Mouse (Mus musculus): ENCODE results near the gene Plek. TPM values are rescaled to one million over a fixed set of nuclear protein-coding genes. Genes with fewer than 3 reads are reported as not detected.

Plek gene
- total RNA-seq, 1 experiment: 0.54 TPM

- H3K9me3 ChIP-seq (ENCODE audit: control insufficient read depth, insufficient read depth, low read depth, low read length): no peaks in the 10 kb centered on the region
- no peak overlapping the region for H3K27ac ChIP-seq (ENCODE audit: insufficient read depth, low read depth, low read length, poor library complexity, severe bottlenecking)
- no peaks in the 10 kb centered on the region for H3K36me3 ChIP-seq (ENCODE audit: control insufficient read depth, insufficient read depth, low read length, poor library complexity, severe bottlenecking)
- no peaks in the 10 kb centered on the region for H3K4me1 ChIP-seq (ENCODE audit: control insufficient read depth in 2 of 2, insufficient read depth in 2 of 2, low read length in 2 of 2, poor library complexity in 1 of 2)
- no peak for DNase-seq (ENCODE audit: low read depth, low spot score)
- TF ChIP-seq MAFK (IDR thresholded peaks at IDR 0.05; ENCODE audit: insufficient read depth, low read depth, low read length) (no peak), ZC3H11A (IDR thresholded peaks at IDR 0.05; ENCODE audit: borderline replicate concordance, low read depth, low read length) (no peak), ZNF384 (IDR thresholded peaks at IDR 0.05; ENCODE audit: low read depth, low read length) (no peak), HCFC1 (IDR thresholded peaks at IDR 0.05; ENCODE audit: borderline replicate concordance, insufficient read depth, low read length) (no peak), CHD2 (IDR thresholded peaks at IDR 0.05; ENCODE audit: low read depth, low read length) (no peak)
- no peak overlapping the region for H3K9ac ChIP-seq (ENCODE audit: insufficient read depth, low read depth, low read length, poor library complexity, severe bottlenecking)
- in situ Hi-C loops (cut with MboI; ENCODE audit: low sequenced_read_pairs in 2 of 2, unreplicated experiment in 2 of 2): loop anchor here in 1 of 2 experiments (10.0 kb wide), 1 partner anchor 417 kb away; no protein-coding TSS in a partner anchor
- no peak overlapping the region for H3K4me3 ChIP-seq (ENCODE audit: insufficient read depth in 1 of 2, low read depth in 1 of 2, low read length in 2 of 2, poor library complexity in 1 of 2, severe bottlenecking in 1 of 2)
These were observed 110.2 kb downstream of the Plek start for GRCm38 (mm10) chr11:16941973-16942452.

DNA sequence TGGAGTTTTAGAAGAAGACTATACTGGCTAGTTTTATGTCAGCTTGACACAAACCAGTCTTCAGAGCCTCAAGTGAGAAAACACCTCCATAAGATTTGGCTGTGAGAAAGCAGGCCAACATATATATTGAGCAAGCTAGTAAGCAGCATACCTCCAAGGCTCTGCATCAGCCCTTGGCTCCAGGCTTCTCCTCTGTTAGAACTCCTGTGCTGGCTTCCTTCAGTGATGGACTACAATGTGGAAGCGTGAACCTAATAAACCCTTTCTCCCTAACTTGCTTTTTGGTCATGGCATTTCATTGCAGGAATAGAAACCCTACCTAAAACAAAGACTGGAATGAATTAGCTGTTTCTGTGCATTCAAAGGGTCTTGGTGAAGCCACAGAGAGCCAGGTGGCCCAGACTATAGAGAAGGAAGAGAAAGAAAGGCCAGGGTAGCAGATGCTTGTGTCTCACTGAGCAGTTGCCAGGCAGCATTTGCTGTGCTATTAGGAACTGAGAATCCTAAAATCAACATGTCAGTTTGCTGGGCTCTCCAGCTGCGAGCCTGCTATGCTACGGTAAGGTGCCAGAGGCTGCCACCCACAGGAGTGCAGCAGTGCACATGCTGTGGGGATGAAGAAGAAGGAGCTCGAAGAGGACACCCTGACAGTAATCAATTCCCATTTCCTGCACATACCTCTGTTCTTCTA, 110.9 kb downstream of the Plek start:
- in situ Hi-C loops (cut with MboI; ENCODE audit: low sequenced_read_pairs in 2 of 2, unreplicated experiment in 2 of 2): loop anchor here in 1 of 2 experiments (10.0 kb wide), 1 partner anchor 416 kb away; no protein-coding TSS in a partner anchor
- Histone ChIP-seq H3K4me1 (ENCODE audit: control insufficient read depth in 2 of 2, insufficient read depth in 2 of 2, low read length in 2 of 2, poor library complexity in 1 of 2) (no peaks in the 10 kb centered on the region), H3K27ac (ENCODE audit: insufficient read depth, low read depth, low read length, poor library complexity, severe bottlenecking) (no peak overlapping the region), H3K9me3 (ENCODE audit: control insufficient read depth, insufficient read depth, low read depth, low read length) (no peaks in the 10 kb centered on the region), H3K9ac (ENCODE audit: insufficient read depth, low read depth, low read length, poor library complexity, severe bottlenecking) (no peak overlapping the region), H3K4me3 (ENCODE audit: insufficient read depth in 1 of 2, low read depth in 1 of 2, low read length in 2 of 2, poor library complexity in 1 of 2, severe bottlenecking in 1 of 2) (no peak overlapping the region), H3K36me3 (ENCODE audit: control insufficient read depth, insufficient read depth, low read length, poor library complexity, severe bottlenecking) (no peaks in the 10 kb centered on the region)
- DNase-seq (ENCODE audit: low read depth, low spot score): no peak
- no peak for TF ChIP-seq MAFK (IDR thresholded peaks at IDR 0.05; ENCODE audit: insufficient read depth, low read depth, low read length)
- no peak for TF ChIP-seq HCFC1 (IDR thresholded peaks at IDR 0.05; ENCODE audit: borderline replicate concordance, insufficient read depth, low read length)
- no peak for TF ChIP-seq CHD2 (IDR thresholded peaks at IDR 0.05; ENCODE audit: low read depth, low read length)
- TF ChIP-seq ZC3H11A (IDR thresholded peaks at IDR 0.05; ENCODE audit: borderline replicate concordance, low read depth, low read length): no peak
- no peak for TF ChIP-seq ZNF384 (IDR thresholded peaks at IDR 0.05; ENCODE audit: low read depth, low read length)

GRCm38 (mm10) chr11:16935577-16936236, 116.5 kb downstream of the Plek start:
- Histone ChIP-seq H3K9me3 (ENCODE audit: control insufficient read depth, insufficient read depth, low read depth, low read length) (no peaks in the 10 kb centered on the region), H3K4me1 (ENCODE audit: control insufficient read depth in 2 of 2, insufficient read depth in 2 of 2, low read length in 2 of 2, poor library complexity in 1 of 2) (no peaks in the 10 kb centered on the region), H3K36me3 (ENCODE audit: control insufficient read depth, insufficient read depth, low read length, poor library complexity, severe bottlenecking) (no peaks in the 10 kb centered on the region), H3K9ac (ENCODE audit: insufficient read depth, low read depth, low read length, poor library complexity, severe bottlenecking) (no peak overlapping the region), H3K27ac (ENCODE audit: insufficient read depth, low read depth, low read length, poor library complexity, severe bottlenecking) (no peak overlapping the region), H3K4me3 (ENCODE audit: insufficient read depth in 1 of 2, low read depth in 1 of 2, low read length in 2 of 2, poor library complexity in 1 of 2, severe bottlenecking in 1 of 2) (no peak overlapping the region)
- DNase-seq (ENCODE audit: low read depth, low spot score): no peak
- in situ Hi-C loops (cut with MboI; ENCODE audit: low sequenced_read_pairs in 2 of 2, unreplicated experiment in 2 of 2): no loop called here
- no peak for TF ChIP-seq MAFK (IDR thresholded peaks at IDR 0.05; ENCODE audit: insufficient read depth, low read depth, low read length)
- no peak for TF ChIP-seq ZNF384 (IDR thresholded peaks at IDR 0.05; ENCODE audit: low read depth, low read length)
- TF ChIP-seq ZC3H11A (IDR thresholded peaks at IDR 0.05; ENCODE audit: borderline replicate concordance, low read depth, low read length): no peak
- no peak for TF ChIP-seq CHD2 (IDR thresholded peaks at IDR 0.05; ENCODE audit: low read depth, low read length)
- TF ChIP-seq HCFC1 (IDR thresholded peaks at IDR 0.05; ENCODE audit: borderline replicate concordance, insufficient read depth, low read length): no peak

- TF ChIP-seq HCFC1 (IDR thresholded peaks at IDR 0.05; ENCODE audit: borderline replicate concordance, insufficient read depth, low read length) (no peak), CHD2 (IDR thresholded peaks at IDR 0.05; ENCODE audit: low read depth, low read length) (no peak), ZNF384 (IDR thresholded peaks at IDR 0.05; ENCODE audit: low read depth, low read length) (no peak), MAFK (IDR thresholded peaks at IDR 0.05; ENCODE audit: insufficient read depth, low read depth, low read length) (no peak), ZC3H11A (IDR thresholded peaks at IDR 0.05; ENCODE audit: borderline replicate concordance, low read depth, low read length) (no peak)
These were observed 120.0 kb downstream of the Plek start for GRCm38 (mm10) chr11:16932159-16932558.

More at GRCm38 (mm10) chr11:16932159-16932558, 120.0 kb downstream of the Plek start:
- no peaks in the 10 kb centered on the region for H3K4me1 ChIP-seq (ENCODE audit: control insufficient read depth in 2 of 2, insufficient read depth in 2 of 2, low read length in 2 of 2, poor library complexity in 1 of 2)
- no peak for DNase-seq (ENCODE audit: low read depth, low spot score)
- in situ Hi-C loops (cut with MboI; ENCODE audit: low sequenced_read_pairs in 2 of 2, unreplicated experiment in 2 of 2): no loop called here
- no peak overlapping the region for H3K27ac ChIP-seq (ENCODE audit: insufficient read depth, low read depth, low read length, poor library complexity, severe bottlenecking)
- no peaks in the 10 kb centered on the region for H3K36me3 ChIP-seq (ENCODE audit: control insufficient read depth, insufficient read depth, low read length, poor library complexity, severe bottlenecking)
- H3K9ac ChIP-seq (ENCODE audit: insufficient read depth, low read depth, low read length, poor library complexity, severe bottlenecking): no peak overlapping the region
- no peak overlapping the region for H3K4me3 ChIP-seq (ENCODE audit: insufficient read depth in 1 of 2, low read depth in 1 of 2, low read length in 2 of 2, poor library complexity in 1 of 2, severe bottlenecking in 1 of 2)
- H3K9me3 ChIP-seq (ENCODE audit: control insufficient read depth, insufficient read depth, low read depth, low read length): 0 out of 2 replicates have a peak, but pooled peaks cover 2% of the 10 kb centered on the region

Other genes starting within 250 kb of the Plek start
- gene Fbxo48, start 101.0 kb downstream of the Plek start, total RNA-seq (2012; rRNA removed): 2.7 and 2.9 TPM in 2 replicates
- 0.48 and 0.49 TPM in 2 replicates for gene Cnrip1, start 795 bp downstream of the Plek start, total RNA-seq (2012; rRNA removed)
- 19.1 and 32.9 TPM in 2 replicates for gene Ppp3r1, start 106.9 kb upstream of the Plek start, total RNA-seq (2012; rRNA removed)
- 20.3 and 31.5 TPM in 2 replicates for gene Wdr92, start 129.7 kb upstream of the Plek start, total RNA-seq (2012; rRNA removed)
- gene Pno1, start 159.2 kb upstream of the Plek start, total RNA-seq (2012; rRNA removed): 67.4 and 113 TPM in 2 replicates
- gene C1d, start 205.2 kb upstream of the Plek start, total RNA-seq (2012; rRNA removed): 35.5 and 48.5 TPM in 2 replicates